Mouse (Mus musculus): Measurements from ENCODE around the gene Nabp2. TPM values are rescaled to one million over a fixed set of nuclear protein-coding genes. Genes with fewer than 3 reads are reported as not detected.

Nabp2 gene
- total RNA-seq, 2 experiments from 2014 or later = 96.7 to 101 TPM

DNA sequence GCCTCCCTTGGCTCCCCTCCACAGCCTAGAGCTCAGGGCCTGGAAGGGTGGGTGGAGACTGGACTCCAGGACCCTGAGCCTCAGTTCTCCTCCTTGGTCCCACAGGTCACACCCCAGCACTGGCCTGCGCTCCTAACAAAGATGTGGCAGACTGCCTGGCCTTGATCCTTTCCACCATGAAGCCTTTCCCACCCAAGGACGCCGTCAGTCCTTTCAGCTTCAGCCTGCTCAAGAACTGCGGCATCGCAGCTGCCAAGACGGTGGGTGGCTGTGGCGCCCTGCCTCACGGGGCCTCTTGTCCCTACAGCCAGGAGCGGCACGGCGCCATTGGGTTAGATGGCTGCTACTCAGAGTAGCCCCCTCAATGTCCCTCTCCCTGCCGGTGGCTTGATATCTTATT, 20.9 kb downstream of the Nabp2 start:
- no peak for DNase-seq (ENCODE audit: extremely low spot score in 1 of 2, low spot score in 1 of 2)

DNA sequence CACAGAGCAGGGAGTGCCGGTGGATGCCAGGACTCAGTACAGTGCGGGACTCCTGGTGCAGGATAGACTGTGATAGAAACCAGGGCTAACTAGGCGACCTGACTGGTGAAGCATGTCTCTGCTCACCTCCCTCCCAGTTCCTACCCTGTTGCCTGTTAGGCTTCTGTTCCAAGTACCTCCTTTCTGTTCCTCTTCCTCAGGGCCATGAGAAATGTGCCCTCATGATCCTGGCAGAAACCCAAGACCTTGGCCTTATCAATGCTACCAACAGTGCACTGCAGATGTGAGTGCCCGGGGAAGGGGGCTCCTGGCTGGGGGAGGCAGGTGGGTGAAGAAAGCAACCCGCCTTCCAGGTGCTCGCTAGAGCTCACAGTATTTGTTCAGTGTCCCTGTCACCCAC, 21.7 kb downstream of the Nabp2 start:
- DNase-seq (ENCODE audit: extremely low spot score in 1 of 2, low spot score in 1 of 2) = no peak

DNA sequence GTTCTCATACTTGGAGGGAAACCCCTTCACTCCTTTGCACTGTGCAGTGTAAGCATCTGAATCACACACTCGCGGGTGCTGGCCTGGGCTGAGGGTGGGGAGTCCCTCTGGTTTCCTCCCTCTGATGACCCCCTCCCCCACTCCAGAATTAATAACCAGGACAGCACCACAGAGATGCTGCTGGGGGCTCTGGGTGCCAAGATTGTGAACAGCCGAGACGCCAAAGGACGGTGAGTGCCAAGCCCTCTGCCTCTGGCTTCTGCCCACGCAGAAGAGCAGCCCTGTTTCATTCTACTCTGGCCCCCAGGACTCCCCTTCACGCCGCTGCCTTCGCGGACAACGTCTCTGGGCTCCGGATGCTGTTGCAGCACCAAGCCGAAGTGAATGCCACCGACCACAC, 22.4 kb downstream of the Nabp2 start:
- DNase-seq (ENCODE audit: extremely low spot score in 1 of 2, low spot score in 1 of 2) = no peak

DNA sequence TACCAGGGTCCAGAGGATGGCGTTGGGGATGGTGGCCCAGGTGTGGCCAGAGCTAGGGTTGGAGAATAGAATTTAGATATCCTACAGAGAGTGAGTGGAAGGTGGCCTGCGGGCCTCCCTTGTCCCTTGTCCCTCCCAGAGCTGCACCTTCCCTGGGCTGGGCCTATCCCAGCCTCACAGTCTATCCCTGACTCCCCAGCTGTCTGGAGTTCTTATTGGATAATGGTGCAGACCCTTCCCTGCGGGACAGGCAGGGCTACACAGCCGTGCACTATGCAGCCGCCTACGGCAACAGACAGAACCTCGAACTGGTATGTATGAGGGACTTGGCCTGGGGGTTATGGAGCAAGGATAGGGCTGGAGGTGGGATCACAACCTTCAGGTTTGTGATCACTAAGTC, 25.4 kb downstream of the Nabp2 start:
- DNase-seq (ENCODE audit: extremely low spot score in 1 of 2, low spot score in 1 of 2) = no peak

DNA sequence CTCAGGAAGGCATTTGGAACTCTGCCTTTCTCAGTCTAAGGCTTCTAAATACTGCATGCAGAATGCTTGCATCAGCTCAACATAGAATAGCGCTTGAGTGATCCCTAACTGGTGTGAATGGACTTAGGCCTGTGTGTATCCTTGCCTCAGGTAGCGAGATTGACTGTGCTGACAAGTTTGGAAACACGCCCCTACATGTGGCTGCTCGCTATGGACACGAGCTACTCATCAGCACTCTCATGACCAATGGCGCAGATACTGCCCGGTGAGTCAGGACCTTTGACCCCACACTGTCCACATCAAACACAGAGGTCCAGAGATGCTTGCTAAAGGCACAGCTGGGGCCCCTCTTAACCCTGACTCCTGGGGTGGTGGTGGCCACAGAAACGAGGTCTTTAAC, 28.8 kb downstream of the Nabp2 start:
- DNase-seq (ENCODE audit: extremely low spot score in 1 of 2, low spot score in 1 of 2) = no peak

DNA sequence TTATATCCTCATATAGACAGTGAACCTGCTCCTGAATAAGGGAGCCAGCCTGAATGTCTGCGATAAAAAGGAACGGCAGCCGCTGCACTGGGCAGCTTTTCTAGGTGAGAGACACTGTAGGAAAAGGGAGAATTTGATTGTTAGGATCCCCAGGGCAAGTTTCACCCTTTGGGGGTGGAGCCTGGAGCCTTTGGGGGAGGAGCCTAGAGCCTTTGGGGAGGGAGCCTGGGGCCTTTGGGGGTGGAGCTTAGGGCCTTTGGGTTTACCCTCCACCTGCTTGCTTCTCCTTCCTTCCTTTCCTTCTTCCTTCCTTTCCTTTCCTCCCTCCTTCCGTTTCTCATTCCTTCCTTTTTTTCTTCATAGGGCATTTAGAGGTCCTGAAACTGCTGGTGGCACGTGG, 30.7 kb downstream of the Nabp2 start:
- DNase-seq (ENCODE audit: extremely low spot score in 1 of 2, low spot score in 1 of 2) = no peak

DNA sequence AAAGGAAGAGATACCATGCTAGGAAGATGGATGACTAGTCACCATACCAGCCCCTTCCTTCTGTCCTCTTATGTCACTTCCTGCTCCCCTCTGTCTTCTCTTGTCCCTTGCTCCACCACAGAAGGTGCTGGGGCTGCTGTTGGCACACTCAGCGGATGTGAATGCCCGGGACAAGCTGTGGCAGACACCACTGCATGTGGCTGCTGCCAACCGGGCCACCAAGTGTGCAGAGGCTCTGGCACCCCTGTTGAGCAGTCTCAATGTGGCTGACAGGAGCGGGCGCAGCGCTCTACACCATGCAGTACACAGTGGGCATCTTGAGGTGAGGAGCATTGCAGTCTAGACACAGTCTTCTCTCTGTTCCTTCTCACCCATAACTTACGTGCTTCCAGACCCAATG, 32.0 kb downstream of the Nabp2 start:
- no peak for DNase-seq (ENCODE audit: extremely low spot score in 1 of 2, low spot score in 1 of 2)

DNA sequence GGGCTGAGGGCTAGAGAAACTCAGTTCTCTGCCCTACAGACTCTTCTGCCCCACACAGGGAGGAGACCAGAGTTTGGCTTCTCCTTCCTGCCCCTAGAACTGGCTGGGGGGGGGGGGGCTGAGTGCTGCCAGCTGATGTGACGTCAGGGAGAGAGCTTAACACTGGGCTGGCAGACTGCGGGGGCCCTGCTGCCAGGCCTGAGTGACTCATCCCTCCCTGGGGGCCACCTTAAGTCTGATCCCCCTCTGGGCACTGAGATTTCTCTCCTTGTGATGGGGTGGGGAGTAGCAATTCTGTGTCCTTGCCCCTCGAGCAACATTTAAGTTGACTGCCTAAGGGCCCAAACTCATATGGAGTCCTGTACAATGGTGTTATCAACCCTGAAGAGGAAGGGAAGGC, 32.8 kb downstream of the Nabp2 start:
- DNase-seq (ENCODE audit: extremely low spot score in 1 of 2, low spot score in 1 of 2) = no peak

DNA sequence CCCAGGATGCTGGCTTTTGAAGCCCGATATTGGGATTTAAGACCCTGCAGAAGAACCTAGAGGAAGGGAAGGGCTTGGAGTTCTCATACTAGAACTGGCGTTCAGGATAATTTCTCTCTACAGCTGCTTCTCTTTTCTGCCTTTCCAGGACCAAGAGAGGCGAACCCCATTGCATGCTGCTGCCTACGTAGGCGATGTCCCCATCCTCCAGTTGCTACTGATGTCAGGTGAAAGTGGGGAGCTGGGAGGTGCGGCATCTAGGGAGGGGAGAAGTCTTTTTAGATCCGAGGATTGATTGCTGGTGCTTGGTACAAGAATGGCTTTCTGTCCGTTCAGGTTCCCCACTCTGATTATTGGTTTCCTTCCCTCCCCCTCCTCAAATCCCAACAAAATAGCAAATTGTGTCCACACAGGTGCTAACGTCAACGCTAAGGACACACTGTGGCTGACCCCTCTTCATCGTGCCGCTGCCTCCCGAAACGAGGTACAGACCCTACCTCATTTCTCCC, 33.3 kb downstream of the Nabp2 start:
- DNase-seq (ENCODE audit: extremely low spot score in 1 of 2, low spot score in 1 of 2) = no peak

DNA sequence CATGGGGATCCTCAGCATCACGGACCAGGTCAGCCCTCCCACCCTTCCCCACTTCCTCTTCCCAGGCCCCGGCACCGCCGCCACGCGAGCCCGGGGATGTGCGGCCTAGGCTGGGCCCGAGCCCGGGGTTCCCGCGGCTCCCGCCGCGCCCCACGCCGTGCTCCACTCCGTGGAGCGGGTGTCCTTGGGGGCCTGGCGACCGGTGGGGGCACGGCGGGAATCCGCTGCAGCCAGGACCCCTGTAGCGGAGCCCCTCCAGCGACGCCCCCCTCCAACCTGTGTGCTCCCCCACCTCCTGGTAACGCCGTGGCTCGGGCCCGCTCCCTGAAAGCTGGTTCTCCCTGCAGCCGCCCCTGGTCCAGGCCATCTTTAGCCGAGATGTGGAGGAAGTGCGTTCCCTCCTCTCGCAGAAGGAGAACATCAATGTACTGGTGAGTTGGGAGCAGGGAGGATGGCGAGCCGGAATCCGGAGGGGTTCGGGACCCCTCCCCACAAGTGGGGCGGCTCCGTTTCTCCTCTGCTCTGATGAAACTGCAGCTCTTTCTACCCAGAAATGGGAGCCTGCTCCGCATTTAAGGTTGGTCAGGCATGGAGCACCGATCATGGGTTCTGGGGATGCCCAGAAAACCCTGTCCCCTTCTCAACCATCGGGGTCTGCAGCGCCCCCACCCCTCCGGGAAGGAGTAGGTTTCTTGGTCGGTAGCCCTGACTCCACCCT, 33.9 kb downstream of the Nabp2 start:
- DNase-seq (ENCODE audit: extremely low spot score in 1 of 2, low spot score in 1 of 2) = peak in 1 of 2 experiments; percentile 36

DNA sequence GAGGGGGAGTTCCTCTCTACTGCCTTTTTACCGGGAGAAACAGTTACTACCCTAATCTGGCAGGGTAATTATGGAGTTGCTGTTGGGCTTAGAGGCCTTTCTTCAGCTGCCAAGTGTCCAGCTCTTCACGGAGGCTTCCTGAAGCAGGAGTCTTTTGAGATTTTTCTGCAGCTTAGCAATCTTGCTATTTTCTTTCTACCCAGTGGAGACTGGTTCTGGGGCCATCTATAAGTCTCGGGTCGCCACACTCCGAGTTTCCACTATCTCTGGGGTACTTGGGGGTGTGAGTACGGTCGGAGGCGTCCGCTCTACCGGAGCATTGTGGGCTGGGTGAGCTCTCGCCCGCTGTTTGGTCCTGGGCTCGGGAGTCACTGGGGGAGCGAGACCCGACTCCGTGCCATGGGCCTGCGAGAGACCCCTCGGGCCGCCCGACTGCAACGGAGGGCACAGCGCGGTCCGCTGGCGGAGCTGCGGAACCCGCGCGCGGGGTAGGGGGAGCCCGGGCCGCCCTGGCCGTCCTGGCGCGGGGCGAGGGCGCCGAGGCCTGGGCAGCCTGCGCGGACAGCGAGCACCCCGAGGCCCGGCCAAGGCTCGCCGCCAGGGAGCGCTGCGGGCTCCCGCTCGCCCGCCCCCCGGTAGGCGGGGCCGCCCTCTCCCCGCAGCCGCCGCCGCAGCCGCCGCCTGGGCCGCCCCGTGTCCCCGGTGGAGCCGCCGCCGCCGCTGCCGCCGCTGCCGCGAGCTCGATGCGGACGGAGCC, 34.7 kb downstream of the Nabp2 start, which contains the start of gene Ankrd52:
Ankrd52 (plus strand) TSS at position 661 of the 757 bp plus-strand sequence.
- peak; percentile 77 to 86 for DNase-seq (ENCODE audit: extremely low spot score in 1 of 2, low spot score in 1 of 2)

DNA sequence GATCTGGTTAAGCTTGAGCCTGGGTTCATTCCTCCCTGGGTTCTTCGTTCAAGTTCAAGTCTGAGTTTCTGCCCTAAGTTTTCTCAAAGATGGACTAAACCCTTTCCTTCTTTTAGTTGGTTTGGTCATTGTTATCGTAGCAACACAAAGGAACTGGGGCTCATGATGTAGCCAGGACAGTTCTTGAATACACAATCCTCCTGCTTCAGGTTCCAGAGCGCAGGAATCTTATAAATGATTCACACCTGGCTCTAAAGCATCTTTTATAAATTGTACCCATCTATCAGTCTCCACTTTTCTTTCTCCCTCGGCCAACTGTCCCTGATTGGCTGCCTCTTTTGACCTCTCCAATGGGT, 35.2 kb downstream of the Nabp2 start:
- no peak for DNase-seq (ENCODE audit: extremely low spot score in 1 of 2, low spot score in 1 of 2)

DNA sequence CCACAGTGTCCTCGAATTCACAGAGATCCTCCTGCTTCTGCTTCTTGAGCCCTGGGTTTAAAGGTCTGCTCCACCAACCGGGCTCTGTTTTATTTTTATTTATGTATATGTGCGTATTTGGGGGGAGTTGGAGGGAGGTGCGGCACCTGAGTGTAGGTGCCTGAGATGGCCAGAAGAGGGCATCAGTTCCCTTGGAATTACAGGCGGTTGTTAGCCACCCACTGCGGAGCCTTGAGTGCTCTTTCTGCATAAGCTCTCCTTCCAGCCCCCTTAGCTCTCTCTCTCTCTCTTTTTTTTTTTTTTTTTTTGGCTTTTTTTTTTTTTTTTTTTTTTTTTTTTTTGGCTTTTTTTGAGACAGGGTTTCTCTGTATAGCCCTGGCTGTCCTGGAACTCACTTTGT, 36.9 kb downstream of the Nabp2 start:
- DNase-seq (ENCODE audit: extremely low spot score in 1 of 2, low spot score in 1 of 2) = no peak

DNA sequence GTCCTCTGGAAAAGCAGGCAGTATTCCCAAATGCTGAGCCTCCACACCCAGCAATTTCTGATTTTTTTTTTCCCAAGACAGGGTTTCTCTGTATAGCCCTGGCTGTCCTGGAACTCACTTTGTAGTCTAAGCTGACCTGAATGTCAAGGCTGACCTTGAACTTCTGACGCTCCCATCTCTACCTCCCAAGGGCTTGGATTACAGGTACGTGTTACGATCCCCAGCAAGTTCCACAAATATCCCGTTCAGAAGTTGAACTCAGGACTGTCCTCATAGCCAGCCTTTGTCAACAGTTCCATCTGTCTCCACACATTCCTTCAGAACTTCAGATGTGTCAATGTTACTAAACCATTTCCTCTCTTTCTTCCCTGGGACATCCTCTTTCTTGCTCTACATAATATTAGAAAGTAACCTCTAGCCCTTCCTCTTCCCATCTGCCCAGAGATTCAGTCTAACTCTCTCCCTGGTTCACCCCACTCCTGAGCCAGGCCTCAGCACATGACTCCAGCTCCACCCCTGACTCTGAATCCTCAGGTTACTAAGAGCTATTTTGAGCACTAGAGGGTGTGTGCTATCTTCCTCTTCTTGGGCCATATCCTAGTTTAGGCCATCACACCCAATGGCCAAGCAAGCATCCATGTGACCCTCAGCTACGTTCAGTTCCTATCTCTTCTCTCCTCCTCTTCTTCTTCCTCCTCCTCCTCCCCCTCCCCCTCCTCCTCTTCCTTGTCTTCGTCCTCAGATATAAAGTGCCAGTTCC, 38.1 kb downstream of the Nabp2 start:
- no peak for DNase-seq (ENCODE audit: extremely low spot score in 1 of 2, low spot score in 1 of 2)

DNA sequence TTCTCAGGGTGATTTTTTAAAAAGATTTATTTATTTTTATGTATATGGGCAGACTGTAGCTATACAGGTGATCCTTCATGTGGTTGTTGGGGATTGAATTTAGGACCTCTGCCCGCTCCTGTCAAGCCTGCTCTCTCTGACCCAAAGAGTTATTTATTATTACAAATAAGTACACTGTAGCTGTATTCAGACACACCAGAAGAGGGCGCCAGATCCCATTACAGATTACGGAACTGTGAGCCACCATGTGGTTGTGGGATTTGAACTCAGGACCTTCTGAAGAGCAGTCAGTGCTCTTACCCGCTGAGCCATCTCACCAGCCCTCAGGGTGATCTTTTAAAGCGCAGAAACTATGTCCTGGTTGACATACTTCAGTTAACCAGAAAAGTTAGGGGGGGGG, 39.1 kb downstream of the Nabp2 start:
- DNase-seq (ENCODE audit: extremely low spot score in 1 of 2, low spot score in 1 of 2) = no peak

DNA sequence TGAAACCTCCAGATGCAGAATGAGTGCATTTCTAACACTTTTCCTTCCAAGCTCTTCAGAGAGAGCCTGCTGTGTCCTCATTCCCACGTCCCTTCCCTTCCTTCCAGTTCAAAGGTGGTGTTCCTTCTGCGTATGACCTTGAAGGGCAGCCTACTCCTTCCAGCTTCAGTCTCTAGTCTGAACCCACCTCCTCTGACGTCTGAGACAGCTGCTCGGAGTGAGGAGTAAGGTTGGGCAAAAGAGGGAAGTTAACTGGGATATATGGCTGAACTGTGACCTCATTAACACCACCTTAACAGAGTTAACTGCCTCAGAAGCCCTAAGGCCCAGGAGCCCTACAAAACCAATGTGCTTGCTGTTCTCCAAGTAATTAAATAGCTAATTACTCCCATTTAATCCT, 40.7 kb downstream of the Nabp2 start:
- DNase-seq (ENCODE audit: extremely low spot score in 1 of 2, low spot score in 1 of 2) = no peak

DNA sequence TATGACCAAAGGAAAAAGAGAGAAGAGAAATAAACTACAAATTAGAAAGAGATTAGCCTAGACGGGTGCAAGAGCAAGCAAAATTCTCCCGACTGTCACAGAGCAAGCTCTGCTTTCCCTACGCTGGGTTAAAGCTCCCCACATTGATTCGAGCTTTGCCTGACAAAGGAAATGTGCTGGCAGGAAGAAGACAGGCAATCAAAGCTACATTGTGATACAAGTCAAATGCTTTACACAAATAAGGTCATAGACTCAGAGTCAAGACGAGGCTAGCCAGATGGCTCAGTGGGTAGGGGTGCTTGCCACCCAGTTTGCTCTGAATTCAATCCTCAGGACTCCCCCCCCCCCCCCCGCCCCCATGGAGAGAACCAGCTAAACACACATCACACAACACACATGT, 41.3 kb downstream of the Nabp2 start:
- no peak for DNase-seq (ENCODE audit: extremely low spot score in 1 of 2, low spot score in 1 of 2)

DNA sequence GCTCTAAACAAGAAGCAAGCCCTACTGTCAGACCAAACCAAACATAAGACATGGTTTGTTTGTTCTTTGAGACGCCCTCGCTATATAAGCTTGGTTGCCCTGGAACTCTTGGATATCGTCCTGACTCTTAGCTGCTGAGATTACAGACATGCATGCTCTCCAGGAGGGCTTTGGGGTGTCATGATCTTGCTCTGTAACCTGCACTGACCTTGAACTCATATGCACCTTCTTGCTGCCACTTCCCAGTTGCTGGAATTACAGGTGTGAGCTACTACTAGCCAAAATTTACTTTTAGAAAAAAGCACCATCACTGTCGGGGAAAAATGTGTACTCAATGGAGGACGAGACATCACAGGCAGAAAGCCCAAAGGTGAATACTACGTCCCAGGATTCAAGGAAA, 41.7 kb downstream of the Nabp2 start:
- DNase-seq (ENCODE audit: extremely low spot score in 1 of 2, low spot score in 1 of 2) = no peak

DNA sequence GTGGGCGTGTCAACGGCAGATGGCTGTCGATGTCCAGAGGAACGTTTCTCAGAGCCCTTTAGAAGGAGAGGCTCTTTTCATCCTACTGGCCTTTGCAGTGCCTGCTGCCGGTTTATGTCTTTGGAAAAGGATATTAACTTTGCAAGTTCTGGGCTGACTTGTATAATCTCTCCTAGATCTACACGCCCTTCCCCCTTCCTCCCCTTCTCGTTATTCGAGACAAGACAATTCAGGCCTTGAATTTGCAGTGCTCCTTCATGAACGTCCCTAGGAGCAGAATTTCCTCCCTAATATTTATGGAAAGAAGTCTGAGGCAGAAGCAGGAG, 42.1 kb downstream of the Nabp2 start:
- DNase-seq (ENCODE audit: extremely low spot score in 1 of 2, low spot score in 1 of 2) = no peak

DNA sequence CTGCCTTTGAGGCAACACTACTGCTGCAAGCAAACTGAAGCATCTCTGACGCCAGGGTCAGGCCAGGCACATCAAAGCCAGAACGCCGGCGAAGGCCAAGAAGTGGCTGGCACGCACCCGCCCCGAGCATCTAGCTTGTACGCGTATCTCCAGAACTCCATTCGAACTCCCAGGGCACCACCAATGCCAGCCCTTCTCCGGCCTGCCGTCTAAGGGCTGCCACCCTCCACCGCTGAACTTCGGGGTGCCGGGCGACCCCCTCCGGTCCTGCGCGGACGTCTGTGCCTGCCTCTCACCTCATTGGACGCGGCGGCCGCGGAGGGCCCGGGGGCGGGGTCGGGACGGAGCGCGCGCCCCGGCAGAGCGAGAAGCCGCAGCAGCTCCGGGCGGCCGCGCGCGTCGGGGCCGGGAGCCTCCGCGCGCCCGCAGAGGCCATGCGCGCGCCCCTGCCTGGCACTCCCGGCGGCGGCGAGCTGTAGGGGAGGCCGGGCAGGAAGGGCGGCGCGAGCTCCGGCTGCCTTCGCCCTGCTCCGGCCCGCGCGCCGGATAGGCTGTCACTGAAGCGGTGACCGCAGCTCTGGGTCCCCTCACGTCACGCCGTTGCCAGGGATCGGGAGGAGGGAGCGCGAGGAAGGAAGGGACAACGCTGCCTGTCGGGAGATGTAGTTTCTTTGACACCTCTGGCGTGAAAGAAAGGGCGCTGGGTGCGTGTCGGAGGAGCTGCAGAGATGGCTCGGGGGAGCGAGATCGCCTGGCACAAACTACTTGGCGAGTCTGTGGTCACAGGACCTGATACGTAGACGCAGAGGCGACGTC, 42.7 kb downstream of the Nabp2 start, which contains the start of gene Coq10a:
Coq10a (minus strand) TSS at position 596 of the 816 bp plus-strand sequence.
- peak; percentile 75 to 85 for DNase-seq (ENCODE audit: extremely low spot score in 1 of 2, low spot score in 1 of 2)

All from layer of hippocampus, postnatal 25 days (tissue).